Mouse (Mus musculus) ES-Bruce4 (cell line): ENCODE data around the gene Sprn.
A peak's percentile ranks its signal among the peaks of the same experiment; 100 is the strongest.

Experiments used
- CTCF ChIP-seq: IDR thresholded peaks from one replicate; pipeline ENCODE4 v1.8.1; 2011; ENCODE audit warnings: low read depth, low read length
- EP300 ChIP-seq: IDR thresholded peaks from 2 replicates; pipeline ENCODE4 v1.6.1; 2011; ENCODE audit warnings: low read depth, low read length; ENCODE audit not compliant: insufficient read depth
- POLR2A ChIP-seq: IDR thresholded peaks from one replicate; pipeline ENCODE4 v1.8.1; 2011; ENCODE audit warnings: low read length; ENCODE audit not compliant: insufficient read depth

DNA sequence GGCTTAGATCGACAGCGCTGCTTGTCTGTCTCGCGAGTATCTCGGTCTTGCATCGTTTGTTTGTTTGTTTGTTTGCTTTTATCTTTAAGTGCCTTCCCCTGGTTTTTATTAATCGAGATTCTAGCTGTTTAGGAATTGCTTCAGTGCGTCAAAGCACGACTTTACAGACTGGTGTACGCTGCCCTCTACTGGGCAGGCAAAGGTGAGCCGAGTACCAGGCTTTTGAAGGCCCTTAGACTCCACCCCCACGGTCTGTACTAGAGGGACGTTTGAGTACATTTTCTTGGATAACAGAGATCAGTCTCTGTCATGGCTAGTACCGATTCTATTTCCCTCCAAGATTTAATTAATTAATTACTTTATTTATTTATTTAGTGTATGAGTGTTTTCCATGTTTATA lies 13.3 kb downstream of the Sprn start:
- TF ChIP-seq POLR2A (no peak), EP300 (no peak), CTCF (peak; percentile 64)
